Mouse (Mus musculus) right cerebral cortex, postnatal 25 days (tissue): Measurements from ENCODE around the gene Chchd6.

Source experiments
- DNase-seq: peaks from one replicate; pipeline ENCODE4 v3.0.0; 2022

Chchd6 gene

DNA sequence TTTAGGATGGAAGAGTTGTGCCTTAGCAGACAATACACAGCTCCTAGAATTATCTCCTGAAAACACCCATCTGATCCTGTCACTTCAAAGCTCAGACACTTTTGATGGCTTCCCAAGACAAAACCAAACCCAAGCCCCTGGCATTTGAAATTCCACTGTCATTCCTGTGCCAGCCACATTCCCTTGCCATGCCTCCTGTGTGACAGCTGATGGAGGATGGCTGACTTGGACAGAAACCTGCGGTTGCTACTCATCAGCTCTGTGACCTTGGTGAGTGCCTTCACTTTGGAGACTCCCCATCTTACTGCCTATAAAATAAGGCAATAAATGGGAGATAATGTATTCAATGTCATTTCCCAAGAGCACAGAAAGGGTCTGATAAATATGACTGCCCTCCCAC, 195.9 kb downstream of the Chchd6 start:
- no peak for DNase-seq

DNA sequence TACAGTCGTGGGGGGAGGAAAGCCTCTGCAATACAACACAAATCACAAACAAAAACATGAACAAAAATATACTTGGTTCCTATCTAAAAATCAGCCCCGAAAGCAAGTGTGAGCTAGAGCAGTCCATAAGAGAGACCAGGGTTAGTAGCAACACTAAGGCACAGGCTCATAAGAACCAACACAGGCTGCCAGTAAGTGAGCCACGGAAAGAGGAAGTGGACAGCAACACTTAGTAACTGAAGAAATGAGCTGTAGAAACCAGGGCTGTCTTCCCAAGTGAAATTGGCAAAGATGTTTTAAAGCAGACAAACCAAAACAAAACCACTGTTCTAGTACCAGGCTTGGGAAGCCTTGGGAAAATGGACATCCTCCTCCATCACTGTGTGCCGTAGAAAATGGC, 197.5 kb downstream of the Chchd6 start:
- no peak for DNase-seq

DNA sequence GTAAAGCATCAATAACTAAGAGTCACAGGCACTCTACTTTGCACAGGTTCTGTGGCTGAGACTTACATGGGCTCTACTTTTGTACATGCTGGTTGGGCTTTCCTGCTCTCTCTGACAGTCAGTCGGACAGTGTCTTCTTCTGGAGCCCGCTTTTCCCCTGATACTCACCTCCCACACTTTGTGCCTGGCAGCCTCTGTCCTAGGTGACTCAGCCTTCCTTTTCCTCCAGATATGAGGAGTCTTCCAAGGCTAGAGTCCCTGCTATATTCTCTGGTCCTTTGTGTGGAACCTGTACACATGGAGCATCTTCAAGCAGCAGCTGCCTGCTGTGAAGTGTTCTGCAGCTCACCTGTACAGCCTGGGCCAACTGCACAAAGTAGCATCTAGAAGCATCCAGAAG, 201.6 kb downstream of the Chchd6 start:
- DNase-seq = no peak

DNA sequence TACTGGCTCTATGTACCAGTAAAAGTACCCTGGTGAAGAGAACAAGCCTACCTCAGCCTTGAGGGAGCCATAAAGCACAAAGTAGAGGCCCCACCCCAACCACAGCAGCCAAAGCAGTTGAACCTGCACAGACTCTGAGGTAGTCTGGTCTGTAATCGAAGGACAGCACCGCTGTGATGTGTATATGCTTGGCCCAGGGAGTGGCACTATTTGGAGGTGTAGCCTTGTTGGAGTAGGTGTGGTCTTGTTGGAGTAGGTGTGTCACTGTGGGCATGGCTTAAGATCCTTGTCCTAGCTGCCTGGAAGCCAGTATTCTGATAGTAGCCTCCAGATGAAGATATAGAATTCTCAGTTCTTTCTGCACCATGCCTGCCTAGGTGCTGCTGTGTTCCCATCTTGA, 203.2 kb downstream of the Chchd6 start:
- DNase-seq = no peak

DNA sequence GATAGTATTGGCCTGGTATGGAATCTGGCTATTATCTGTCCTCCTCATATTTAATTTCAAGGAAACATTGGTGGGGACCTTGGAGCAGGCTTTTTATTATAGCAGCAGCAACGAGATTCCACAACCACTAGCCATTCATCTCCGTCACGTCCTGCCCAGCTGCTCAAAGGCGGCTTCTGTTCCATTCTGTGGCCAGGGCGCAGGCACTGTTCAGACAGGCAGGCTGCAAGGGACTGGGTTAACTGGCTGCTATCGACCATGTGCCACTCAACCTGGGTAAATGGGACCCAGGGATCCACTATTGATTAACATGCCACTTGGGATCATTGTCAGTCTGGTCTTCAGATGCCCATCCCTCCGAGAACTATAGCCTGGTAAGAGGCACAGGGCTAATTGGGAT, 205.7 kb downstream of the Chchd6 start:
- no peak for DNase-seq

DNA sequence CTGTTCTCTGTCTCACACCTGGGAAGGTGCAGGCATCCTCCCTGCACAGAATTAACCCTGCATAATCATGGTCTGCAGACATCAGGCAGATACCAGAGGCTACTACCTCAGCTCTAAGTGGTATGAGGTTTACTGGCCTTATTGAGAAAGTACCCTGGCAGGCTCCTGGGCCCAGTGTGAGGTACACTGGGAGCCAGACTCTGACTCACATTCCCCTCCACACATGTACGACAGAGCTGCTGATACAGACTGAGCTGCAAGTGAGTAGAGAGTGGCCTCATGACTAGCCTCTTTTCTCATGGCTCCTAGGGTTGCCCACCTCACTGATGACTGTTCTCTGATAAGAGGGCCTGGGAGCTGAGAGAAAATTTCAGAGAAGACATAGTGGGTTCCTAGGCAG, 208.5 kb downstream of the Chchd6 start:
- DNase-seq = no peak

DNA sequence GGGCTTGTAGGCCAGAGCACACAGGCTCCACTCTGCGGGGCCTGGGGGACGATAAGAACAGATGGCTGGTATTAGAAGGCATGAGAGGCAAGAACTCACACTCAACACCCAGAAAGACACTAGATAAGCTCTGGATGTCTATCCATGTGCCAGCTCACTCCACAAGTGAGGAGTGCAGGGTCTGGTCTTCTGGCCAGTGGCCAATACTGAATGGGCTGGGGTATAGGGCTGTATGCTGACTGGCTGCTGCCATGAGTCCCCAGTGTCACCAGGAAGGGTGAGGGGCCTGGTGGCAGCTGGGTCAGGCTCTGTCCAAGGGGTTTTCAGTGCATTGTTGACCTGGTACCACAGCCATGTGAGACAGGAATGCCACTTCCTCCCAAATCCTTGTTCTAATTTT, 210.8 kb downstream of the Chchd6 start:
- DNase-seq = no peak

DNA sequence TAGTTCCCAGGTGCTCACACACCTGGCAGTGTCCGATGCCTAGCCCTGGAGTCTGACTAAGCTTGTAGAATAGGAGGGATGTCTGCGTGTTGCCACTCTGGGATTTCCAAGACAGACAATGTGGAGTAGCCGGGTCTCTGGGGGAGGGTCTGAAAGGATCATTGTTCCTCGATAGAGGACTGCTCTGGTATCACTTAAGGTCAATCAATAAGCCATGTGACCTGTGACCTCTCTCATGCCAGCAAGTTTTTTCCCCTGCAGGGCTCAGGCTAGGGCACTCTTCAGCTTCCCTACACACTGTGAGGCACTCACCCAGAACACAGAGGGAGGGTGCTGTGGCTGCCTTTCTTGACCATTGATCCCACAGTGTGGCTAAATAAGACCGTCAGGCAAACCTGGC, 213.6 kb downstream of the Chchd6 start:
- DNase-seq = no peak

DNA sequence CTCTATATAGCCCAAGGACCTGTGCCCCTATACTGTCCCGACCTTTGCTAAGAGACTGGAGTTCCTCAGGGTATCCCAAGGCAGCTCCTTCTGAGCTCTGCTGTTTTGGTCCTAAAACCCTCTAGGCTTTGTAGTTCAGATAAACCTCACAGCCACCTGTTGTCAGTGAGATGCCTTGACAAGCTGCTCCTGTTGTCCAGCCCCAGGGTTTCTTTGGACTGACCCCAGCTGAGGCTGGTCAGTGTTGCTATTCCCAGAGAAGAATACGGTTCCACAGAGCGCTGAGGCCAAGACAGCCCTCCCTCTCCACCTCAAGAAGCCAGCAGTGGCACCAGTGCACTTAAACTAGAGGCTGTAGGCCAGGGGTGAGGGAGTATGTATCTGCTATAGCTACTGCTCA, 214.3 kb downstream of the Chchd6 start:
- no peak for DNase-seq

DNA sequence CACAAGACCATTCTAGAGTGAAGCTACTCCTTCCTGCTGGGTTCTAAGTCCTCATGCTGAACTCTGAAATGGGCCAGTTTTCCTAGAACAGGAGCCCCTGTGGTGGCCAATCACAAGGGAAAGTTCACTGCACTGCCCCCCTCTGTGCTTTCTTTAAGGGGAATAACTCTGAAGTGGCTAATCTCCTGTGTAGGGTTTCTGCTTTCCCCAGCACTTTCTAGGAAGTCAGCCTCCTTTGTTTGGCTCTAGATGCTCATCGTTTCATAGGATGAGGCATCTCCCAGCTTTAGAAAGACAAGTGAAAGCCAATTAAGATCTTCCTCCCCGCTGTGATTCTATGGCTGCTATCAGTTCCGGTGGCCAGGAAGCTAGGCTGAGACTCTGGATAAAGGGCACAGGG, 214.7 kb downstream of the Chchd6 start:
- no peak for DNase-seq

DNA sequence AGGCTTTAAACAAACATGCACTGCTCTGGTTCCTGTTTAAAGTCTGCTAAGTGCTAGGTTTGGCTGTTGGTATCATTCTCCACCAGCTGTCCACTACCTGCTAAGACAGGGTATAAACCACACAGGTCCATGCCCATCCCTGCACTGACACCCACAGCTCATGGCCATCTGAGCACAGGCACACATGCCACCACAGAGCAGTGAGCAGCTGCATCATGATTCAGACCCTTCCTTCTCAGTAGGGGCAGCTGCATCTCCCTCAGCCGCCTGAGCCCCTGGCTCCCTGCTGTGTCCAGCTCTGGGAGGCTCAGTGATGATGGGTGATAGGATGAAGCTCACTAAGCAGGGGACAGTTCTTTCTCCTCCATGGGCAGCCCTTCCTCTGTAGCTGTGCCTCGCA, 217.2 kb downstream of the Chchd6 start:
- no peak for DNase-seq

DNA sequence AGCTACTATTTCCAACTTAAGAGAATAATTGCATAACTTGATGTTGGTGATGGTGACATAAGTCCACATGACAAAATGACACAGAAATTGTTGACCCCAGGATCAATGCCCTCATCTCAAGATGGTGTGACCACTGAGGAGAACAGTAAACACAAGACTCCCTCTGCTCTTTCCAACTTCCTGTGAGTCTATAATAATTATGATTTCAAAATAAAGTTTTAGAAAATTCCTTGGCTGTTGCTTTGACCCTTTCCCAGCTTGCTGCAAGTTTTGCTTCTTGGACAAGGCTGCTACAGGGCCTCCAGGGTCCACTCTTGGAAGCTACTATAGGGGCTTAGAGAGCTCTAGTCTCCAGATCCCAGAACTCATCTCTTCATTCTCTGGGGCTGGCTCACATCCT, 226.6 kb downstream of the Chchd6 start:
- DNase-seq = no peak

DNA sequence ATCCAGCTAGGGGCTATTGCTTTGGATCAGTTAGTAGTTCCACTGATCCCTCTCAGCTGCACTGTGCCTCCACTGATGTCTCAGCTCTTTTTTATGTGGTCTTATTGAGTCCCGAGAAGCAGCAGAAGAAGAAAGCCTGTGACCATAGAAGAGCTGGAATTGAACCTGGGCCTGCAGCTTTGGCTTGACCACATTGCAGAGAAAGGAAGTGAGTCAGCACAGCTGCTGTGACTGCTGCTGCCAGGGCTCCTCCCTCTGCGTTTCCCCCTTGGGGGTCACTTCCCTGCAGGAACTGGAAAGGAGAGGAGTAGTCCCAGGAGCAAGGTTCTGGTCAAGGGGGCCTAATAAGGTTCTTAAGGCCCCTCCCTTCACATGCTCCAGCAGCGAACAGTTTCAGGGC, 231.1 kb downstream of the Chchd6 start:
- no peak for DNase-seq

DNA sequence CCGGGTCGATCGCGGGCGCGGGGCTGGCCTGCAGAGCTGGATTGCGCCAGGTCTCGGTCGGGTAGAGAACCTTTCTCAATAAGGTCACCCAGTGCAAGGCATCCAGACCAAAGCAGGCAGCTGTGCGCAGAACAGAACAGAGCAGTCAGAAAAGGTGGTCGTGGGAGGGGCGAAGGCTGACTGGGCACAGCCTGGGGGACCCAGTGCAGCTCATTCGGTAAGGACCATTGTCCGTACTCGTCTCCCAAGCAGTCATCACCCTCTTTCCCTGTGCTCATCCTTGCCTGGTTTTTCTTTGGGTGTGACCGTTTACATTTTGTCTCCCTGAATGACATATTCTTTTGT, 232.4 kb downstream of the Chchd6 start:
- no peak for DNase-seq

DNA sequence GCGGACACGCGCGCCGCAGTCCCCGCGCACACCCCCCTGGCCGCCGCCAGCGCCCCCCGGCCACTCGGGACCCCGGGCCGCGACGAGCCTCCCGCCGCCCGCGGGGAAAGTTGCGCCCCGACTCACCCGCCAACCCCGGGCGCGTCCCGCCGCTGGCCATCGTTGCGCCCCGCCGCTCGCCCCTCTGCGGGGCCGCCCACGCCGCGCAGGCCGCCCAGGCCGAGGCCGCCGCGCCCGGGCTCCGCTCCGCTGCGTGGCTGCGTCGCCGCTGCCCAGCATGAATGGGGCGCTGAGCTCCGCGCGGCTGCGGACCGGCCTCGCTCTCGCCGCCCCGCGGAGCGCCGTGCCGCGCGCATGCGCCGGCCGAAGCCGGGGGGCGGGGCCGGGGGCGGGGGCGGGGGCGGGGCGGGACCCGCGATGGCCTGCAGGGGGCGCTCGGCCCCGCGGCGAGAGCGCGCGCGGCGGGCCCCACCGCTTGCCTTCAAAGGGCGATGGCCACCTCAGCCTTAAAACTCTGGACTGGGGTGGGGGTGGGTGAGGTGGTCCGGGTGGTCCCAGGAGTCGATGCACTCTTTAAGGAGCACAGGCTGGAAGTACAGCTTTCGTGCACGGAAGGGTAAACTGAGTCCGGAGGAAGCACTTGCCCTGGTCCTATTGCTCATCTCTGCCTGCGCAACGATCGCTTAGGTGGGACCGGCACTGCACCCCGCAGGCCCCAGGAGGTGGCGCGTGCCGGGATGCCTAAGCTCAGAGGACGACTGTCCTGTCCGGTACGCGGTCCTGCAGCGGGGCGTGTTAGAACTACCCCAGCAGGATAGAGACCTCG, 233.0 kb downstream of the Chchd6 start, which contains the start of gene Plxna1:
Gene Plxna1, minus strand, starts transcription at position 340 of the 826 bp plus-strand sequence.
- peak; percentile 68 for DNase-seq

DNA sequence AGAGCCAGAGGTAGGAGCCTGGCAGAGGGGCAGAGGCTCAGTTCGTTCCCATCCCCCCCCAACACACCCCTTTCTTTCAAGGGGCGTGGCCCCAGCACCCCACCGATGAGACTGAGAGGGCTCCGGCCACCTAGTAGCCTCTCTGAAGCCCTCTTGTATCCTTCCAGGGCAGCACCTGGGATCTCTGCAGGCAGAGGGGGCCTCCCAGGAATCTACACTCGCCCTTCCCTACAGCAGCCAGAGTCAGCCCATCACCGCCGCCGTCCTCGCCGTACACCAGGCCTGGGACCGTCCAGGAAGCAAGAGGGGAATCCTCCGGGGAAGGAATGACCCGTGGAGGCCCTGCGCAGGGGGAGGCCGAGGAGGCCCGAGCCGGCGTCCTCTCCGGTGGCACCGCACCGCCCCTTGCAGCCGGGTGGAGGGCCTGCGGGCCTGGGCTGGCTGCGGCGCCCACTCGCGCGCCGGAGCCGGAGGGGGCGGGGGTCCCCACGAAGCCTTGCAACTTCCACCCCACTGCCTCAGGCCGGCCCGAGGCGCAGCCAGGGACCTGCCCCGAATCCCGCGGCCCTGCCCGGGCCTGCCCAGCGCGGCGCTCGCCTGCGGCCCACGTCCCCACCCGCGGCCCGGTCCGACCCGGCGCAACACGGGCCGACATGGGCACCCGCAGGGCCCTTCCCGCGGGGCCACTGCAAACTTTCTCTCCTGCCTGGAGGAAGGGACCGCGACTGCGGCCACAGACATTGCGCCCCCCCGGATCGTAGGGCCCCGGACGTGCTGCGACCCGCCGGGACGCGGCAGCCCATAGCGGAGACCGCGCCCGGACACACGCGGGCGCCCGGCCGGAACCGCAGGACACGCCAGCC, 233.8 kb downstream of the Chchd6 start:
- peak; percentile 50 for DNase-seq

DNA sequence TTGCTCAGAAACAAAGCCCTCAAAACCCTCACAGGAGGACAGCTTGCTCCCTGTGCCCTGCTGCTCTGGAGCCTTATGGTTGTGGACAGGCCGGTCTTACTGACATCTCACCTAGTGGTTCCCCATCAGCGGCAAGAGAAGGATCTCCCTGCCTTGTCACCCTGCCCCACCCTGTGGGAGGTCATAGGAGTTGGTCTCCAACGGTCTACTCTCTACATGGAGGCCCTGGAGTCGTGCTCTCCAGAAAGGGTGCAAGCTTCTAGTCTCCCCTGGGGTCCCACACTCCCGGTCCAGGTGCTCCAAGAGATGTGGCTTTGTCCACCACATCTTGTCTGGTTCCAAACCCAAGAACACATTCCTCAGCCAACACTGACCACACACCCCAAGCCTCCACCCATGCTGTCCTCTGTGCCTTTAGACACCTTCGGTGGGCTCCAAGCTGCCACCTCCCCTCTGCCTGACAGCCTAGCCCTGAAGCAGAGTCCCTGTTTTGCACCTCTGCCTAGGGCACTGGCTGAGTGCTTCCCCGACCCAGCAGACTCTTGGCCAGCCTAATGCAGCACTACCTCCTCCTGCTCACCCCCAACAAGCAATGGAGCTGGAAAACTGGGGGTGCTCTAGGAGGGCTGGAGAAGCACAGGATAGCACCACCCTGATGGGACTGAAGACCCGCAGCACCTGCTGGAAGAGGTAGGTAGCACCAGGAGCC, 234.6 kb downstream of the Chchd6 start:
- DNase-seq = no peak

DNA sequence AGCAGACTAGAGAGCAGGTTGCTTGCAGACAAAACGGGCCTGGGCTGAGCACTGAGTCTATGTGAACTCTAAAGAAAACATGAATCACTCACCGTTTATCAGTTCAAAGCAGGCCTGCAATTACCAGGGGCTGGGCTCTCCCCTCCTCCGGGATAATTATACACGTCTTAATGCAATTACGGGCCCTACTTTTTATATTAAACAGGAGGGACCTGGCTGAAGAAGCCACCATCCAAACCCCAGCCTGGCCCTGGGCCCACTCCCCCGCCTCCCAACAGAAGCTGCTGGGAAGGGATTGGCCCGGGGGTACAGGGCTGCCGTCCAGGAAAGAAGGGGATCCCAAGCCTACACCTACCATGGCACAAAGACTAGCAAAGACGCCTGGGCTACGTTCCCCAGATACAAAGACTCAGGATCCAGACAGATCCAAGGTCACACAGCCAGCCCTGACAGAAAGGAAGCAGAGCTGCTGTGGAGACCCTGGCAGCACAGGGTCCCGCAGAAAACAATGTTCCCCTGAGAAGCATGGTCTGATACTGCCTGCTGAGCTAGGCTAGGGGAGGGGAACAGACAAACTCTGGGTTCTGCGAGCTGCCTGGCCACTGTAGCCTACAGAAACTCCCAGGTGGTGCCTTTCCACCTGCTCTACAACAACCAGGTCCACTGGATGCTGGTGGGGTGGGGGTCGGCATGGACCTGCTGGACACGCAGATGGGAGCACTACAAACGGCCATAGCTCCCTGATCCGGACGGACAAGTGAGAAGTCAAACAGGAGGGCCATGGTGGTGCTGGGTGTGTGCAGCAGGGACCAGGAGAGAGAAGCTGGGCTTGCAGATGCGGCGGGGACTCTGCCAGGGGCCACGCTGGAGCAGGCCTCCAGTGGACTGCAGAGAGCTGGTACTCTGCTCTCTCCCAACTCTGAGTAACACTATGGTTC, 235.4 kb downstream of the Chchd6 start:
- peak; percentile 29 for DNase-seq

DNA sequence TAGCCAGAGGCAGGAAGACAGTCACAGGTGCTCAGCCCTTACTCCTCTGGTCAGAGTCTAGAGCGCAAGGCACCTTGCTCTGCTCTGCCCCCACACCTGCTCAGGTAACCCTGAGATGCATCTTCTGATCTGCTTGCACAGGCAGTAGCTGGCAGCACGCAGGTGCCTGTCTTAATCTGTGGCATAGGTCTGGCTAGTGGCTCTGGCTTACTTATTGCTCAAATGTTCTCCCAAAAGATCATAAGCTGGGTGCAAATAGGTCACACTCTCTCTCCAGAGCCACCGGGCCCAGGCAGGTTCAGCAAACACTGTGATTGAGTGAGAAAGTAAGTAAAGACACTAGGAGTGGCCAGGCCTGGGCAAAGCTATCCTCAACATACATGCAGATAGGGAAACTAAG, 236.3 kb downstream of the Chchd6 start:
- no peak for DNase-seq

DNA sequence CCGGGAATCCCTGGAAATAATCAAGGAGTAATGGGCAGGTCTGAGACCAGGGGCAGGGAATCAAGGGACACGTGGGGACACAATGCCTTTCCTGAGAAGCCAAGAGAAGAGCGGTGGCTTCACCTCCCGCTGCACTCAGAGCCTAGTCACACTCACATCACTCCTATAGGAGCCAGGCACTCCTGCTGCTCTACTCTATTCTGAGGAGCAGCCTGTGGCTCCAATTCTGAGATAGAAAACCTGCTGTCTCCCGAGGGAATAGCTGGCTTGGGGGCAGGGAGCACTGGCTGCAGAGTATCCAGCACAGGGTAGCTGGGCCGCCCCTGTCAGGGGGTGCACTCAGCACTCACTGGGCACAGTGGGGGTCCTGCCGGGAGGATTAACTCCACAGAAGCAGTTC, 239.8 kb downstream of the Chchd6 start:
- no peak for DNase-seq

DNA sequence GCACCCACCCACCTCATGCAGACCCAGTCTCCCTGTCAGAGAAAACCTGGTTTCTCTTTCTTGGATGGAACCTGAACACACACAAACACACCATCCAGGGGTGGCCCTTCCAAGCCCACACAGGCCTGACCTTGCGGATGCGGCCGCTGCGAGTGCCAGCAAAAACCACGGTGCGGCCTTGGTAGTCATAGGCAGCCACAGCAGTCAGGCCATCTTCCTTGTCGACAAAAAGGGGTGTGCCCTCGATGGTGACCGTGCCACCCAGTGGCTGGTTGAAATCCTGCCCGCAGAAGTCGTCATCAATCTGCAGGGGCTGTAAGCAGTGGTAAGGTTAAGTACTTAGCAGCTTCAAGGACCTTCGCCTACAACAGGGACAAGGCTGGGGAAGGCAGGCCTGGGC, 240.7 kb downstream of the Chchd6 start:
- no peak for DNase-seq

DNA sequence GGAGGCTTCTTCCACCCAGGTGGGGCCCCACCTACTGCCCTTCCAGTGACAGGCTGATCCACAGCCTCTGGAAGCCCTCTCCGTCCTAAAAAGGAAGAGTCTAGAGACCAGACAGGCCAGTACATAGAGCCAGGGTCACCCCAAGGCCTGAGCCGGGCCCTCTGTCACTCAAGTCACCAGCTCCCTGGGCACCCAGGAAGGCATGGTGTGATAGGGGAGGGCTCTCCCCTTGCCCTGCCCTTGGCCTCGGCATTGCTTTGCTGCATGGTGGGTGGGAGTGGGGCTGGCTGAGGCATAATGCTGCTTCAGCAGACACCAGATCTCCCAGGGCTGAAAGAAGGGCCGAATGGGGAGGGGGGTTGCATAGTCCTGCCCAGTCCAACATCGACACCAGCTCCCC, 241.4 kb downstream of the Chchd6 start:
- DNase-seq = no peak

DNA sequence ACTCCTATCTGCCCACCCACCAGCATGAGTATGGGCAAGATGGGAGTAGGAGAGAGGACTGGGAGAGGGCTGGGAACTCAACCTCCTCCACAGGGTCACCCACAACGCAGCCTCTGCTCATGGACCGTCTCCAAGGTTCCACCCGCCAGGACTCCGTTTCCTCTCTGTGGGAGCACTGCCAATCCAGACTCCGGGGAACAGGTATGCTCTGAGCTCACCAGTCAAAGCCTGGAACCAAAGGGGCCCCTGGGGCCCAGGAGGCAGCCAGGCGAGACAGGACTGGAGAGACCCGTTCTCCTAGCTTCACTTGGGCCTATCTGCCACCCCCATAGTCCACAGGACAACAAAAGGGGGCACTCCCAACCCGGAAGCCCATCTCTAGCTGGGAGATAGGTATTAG, 242.4 kb downstream of the Chchd6 start:
- no peak for DNase-seq
